Mouse (Mus musculus) cortical plate, adult 2 months (tissue): ENCODE measurements around the gene Atp6v1e1. TPM values are rescaled to one million over a fixed set of nuclear protein-coding genes. Genes with fewer than 3 reads are reported as not detected.
"Not testable (repeated sequence)": the region's sequence is repeated elsewhere in the genome, so short reads cannot be mapped to it uniquely, and the experiment has no call there.

Source experiments
- H3K27ac ChIP-seq: fragments of 200-500 bp; 2 replicates; pipeline ENCODE4 v1.5.1; 2012; ENCODE audit warnings: low read length, control low read depth, inconsistent platforms; ENCODE audit not compliant: insufficient read depth
- H3K4me1 ChIP-seq: fragments of 200-500 bp; 2 replicates; pipeline ENCODE4 v1.6.1; 2011; ENCODE audit warnings: low read length; ENCODE audit not compliant: control insufficient read depth, insufficient read depth
- H3K4me3 ChIP-seq: fragments of 200-500 bp; 2 replicates; pipeline ENCODE4 v1.5.1; 2011; ENCODE audit warnings: mild to moderate bottlenecking, low read length, control low read depth; ENCODE audit not compliant: insufficient read depth
- CTCF ChIP-seq: fragments of 200-500 bp; IDR thresholded peaks from 2 replicates; pipeline ENCODE4 v1.5.1; 2011; ENCODE audit warnings: mild to moderate bottlenecking, control low read depth, low read length; ENCODE audit not compliant: insufficient read depth; ENCODE audit errors: extremely low read depth
- POLR2A ChIP-seq: fragments of 200-500 bp; IDR thresholded peaks from 2 replicates; pipeline ENCODE4 v1.6.1; 2011; ENCODE audit warnings: mild to moderate bottlenecking, low read length, control low read depth; ENCODE audit not compliant: insufficient read depth; ENCODE audit errors: extremely low read depth
- polyA plus RNA-seq: library from polyadenylated mRNA; depleted of rRNA; stranded (reverse); fragments of >200 nt; gene quantifications from 2 replicates; pipeline ENCODE4 v1.2.3, GENCODE M21; 2012; rRNA removed

The Atp6v1e1 gene
- polyA plus RNA-seq, result 596 and 605 TPM in 2 replicates

DNA sequence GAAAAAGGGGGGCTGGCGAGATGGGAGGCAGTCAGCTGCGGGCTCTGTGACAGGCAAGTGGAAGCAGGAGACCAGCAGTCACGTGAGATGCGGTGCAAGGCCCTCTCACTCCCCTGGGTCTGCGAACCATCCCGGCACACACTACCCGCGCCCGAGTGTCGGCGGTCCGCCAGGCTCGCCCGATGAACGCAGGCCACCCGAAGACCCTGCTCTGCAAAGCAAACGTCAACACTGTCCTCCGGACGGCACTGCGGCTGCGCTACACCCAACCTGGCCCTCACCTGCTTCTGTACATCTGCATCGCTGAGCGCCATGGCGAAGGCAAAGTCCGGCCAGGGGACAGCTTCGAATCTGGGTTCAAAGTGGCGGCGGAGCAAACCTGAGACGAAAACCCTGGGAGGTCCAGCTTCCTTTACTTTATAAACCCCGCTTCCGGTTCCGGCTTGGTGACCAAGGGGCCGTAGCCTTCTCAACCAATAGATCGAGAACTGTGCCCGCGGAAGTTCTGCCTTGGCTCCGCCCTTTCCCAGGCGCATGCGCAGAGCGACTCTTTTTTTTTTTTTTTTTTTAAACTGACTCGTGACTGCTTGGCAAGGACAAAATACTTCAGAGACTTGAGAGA is at the start of gene Atp6v1e1:
Atp6v1e1 (minus strand) TSS at position 487 of the 622 bp plus-strand sequence.
- TF ChIP-seq CTCF (no peak), POLR2A (peak; percentile 77)
- peaks cover 4% of the 10 kb centered on the region; the same call in 1 of the 2 replicates for H3K4me1 ChIP-seq
- peak within 1 kb of the TSS; percentile 39 for H3K27ac ChIP-seq
- peak within 1 kb of the TSS; percentile 80 for H3K4me3 ChIP-seq

DNA sequence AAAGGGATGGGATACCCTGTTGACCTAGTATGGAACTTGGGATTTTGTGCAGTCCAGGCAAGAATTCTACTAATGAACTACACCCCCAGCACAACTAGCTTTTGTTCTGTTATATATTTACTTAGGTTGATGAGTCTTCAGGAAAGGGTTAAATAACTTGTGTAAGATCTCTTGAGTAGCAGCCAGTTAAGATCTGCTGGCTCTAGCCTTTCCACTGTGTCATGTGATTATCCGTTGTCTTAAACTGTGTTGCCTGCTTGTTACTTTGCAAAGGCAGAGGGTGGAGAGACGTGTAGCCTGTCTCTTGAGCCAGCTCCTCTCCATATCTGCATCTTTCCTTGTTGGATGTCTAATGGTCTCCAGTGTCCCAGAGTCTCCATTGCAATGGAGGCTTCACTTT is 48.7 kb upstream of the Atp6v1e1 start:
- Histone ChIP-seq H3K4me1 (peaks cover 4% of the 10 kb centered on the region; the same call in 1 of the 2 replicates), H3K4me3 (no peak overlapping the region), H3K27ac (no peak overlapping the region)
- TF ChIP-seq CTCF, result no peak
- TF ChIP-seq POLR2A, result no peak

GRCm38 (mm10) chr6:120868824-120869223 is 46.2 kb upstream of the Atp6v1e1 start:
- Histone ChIP-seq H3K27ac (no peak overlapping the region), H3K4me3 (no peak overlapping the region), H3K4me1 (peaks cover 4% of the 10 kb centered on the region; the same call in 1 of the 2 replicates)
- TF ChIP-seq POLR2A, result no peak
- no peak for TF ChIP-seq CTCF

GRCm38 (mm10) chr6:120866051-120866814 is 43.6 kb upstream of the Atp6v1e1 start:
- TF ChIP-seq POLR2A (no peak), CTCF (no peak)
- Histone ChIP-seq H3K27ac (no peak overlapping the region), H3K4me3 (no peak overlapping the region), H3K4me1 (peaks cover 3% of the 10 kb centered on the region; the same call in 1 of the 2 replicates)

DNA sequence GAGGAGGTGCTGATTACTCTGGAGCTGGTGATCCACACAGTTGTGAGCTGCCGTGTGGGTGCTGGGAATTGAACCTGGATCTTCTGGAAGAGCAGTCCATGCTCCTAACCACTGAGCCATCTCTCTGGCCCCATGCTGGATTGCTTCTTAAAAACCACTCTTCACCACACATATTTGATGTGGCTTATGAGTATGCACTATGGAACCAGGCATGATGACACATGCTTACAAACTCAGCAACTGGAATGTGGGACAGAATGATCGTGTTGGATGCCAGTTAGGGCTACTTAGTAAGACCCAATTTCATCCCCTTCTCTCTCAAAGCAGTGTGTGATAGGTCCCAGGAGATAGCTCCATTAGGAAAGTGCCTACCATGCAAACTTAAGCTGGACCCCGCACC is 37.5 kb upstream of the Atp6v1e1 start:
- Histone ChIP-seq H3K4me3 (no peak overlapping the region), H3K27ac (no peak overlapping the region), H3K4me1 (peaks cover 4% of the 10 kb centered on the region; the same call in 1 of the 2 replicates)
- TF ChIP-seq POLR2A (no peak), CTCF (no peak)

GRCm38 (mm10) chr6:120858217-120858711 is 35.7 kb upstream of the Atp6v1e1 start:
- peak overlapping the region; percentile 45; the same call in 1 of the 2 replicates for H3K27ac ChIP-seq
- H3K4me1 ChIP-seq, result peaks cover 4% of the 10 kb centered on the region; the same call in 1 of the 2 replicates
- no peak overlapping the region for H3K4me3 ChIP-seq
- TF ChIP-seq CTCF, result no peak
- TF ChIP-seq POLR2A, result no peak

- TF ChIP-seq POLR2A (no peak), CTCF (no peak)
- peaks cover 4% of the 10 kb centered on the region; the same call in 1 of the 2 replicates for H3K4me1 ChIP-seq
- H3K27ac ChIP-seq, result no peak overlapping the region
- H3K4me3 ChIP-seq, result no peak overlapping the region
These were observed 31.8 kb upstream of the Atp6v1e1 start for GRCm38 (mm10) chr6:120854413-120854812.

- not testable (repeated sequence) for H3K4me1 ChIP-seq, H3K27ac ChIP-seq, H3K4me3 ChIP-seq
These were observed 28.1 kb upstream of the Atp6v1e1 start for GRCm38 (mm10) chr6:120850720-120851119.

DNA sequence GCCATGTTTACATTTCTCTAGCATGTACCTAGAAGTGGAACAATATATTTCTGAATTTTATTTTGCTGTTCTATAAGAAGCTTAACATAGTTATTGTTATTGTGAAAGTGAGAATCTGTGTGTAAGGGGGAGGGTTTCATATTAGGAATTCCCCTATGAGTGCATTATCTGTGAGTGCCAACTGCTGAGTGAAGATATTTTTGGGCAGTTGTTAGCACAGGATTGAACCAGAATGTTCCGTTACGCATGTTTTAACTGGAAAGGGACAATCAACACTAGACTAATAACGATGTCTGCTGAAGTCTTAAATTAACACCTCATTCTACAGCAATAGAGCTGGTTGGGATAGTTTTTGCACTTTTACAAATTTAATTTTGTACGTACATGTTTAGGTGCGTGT is 19.2 kb upstream of the Atp6v1e1 start:
- H3K4me3 ChIP-seq, result no peak overlapping the region
- no peak for TF ChIP-seq POLR2A
- no peak for TF ChIP-seq CTCF
- no peak overlapping the region for H3K27ac ChIP-seq
- no peaks in the 10 kb centered on the region; the same call in 1 of the 2 replicates for H3K4me1 ChIP-seq
